Mouse (Mus musculus): Measurements from ENCODE around the gene Nlgn1.

The Nlgn1 gene

DNA sequence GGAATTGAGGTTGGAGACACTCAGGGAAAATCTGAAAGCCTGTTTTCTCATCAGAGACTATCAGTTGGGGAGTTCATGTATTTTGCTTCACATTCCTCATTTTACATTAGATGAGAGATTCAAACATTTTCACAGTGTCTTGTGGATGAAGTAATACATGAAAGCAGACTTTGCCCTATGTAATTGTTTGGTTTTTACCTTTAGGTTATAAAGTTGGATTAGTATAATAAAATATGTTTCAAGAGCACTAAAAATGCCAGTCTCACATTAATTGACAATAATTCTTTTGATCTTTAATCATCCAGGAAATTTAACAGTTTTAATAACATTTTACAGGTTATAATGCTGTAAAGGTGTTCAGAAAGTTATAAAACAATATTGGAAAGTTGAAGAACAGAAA is 262.9 kb downstream of the Nlgn1 start:
- DNase-seq (ENCODE audit: low spot score in 2 of 2): no peak

DNA sequence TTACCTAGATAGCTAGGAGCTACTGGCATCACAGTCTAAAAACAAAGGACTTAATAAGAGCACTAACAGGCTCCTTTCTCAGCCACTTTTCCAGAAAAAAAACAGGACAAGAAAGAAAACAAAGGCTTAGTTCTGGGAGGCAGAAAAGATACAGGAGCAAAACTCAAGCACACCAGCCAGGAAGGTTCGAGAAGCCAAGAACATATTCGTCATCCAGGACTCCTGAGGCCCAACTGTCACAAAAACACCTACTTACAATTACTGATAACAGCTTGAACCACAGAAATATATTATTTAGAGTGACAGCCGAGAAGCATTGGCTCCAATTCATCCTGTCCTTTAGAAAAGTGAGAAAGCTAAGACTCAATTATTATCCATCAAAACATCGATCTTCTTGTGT is 281.5 kb downstream of the Nlgn1 start:
- DNase-seq (ENCODE audit: low spot score in 2 of 2): no peak

DNA sequence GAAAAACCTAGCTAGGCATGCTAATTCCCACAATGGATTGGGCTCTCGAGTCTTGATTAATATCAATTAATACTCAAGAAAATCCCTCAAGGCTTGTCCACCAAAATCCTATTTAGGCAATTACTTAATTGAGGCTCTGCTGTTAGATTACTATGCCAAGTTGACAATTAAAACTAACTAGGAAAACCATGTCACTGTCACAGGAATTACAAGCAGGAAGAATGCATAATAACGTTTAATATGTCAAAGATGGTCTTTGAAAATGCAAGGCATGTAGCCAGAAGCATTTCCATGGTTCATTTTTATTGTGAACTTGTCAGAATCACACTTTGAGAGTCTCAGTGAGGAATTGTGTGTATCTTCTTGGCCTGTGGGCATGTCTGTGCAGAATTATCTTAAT is 289.3 kb downstream of the Nlgn1 start:
- no peak for DNase-seq (ENCODE audit: low spot score in 2 of 2)

DNA sequence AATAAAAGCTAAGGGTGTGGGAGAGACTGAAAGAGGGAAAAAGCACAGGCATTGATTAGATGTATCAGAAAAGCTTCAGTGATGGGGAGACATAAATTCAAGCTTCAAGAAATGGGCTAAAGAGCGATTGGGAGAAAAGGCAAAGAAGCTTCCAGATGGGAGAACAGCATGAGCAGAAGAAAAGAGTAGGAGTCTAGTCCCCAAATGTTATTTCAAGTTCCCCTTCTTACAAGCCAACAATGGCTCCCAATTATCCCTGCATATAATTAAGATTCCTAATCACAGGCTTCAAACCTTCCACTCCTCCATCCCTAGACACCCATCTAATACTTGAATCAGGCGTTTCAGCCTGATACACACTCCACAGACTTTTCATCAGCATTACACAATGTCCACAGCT is 292.6 kb downstream of the Nlgn1 start:
- no peak for DNase-seq (ENCODE audit: low spot score in 2 of 2)

DNA sequence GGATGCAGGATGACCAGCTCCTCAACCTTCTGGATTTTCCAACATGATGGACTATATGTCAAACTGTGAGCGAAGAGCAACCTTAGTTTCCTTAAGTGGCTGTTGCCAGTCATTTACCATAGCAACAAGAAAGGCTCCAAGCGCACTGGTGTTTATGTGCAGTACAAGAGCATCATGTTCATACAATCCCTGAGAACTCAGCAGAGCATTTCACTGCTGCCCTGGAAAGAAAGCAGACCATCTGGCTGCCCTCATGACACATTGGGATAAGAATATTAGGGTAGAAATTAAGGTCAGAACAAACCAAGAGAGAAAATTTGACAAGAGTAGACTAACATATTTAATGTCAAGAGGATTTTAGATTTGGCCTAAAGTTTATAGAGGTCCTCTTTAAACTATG is 306.2 kb downstream of the Nlgn1 start:
- no peak for DNase-seq (ENCODE audit: low spot score in 2 of 2)

DNA sequence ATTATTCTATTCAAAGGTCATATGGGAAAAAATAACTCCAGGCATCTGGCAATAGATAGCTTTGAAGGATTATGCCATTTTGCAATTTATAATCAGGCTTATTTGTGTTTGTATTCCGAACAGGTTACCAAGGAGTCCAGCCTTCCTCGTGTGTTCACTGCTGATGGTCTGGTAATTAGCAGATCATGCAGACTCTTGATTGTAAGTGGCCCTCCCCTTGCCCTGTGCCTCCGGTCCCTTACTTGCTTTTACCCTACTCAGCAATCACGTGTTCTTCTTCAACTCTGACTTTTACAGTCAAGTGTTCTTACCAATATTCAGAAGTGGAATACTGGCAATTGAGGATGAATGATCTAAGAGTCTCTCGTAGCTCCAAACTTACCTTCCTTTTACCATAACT is 309.0 kb downstream of the Nlgn1 start:
- no peak for DNase-seq (ENCODE audit: low spot score in 2 of 2)

DNA sequence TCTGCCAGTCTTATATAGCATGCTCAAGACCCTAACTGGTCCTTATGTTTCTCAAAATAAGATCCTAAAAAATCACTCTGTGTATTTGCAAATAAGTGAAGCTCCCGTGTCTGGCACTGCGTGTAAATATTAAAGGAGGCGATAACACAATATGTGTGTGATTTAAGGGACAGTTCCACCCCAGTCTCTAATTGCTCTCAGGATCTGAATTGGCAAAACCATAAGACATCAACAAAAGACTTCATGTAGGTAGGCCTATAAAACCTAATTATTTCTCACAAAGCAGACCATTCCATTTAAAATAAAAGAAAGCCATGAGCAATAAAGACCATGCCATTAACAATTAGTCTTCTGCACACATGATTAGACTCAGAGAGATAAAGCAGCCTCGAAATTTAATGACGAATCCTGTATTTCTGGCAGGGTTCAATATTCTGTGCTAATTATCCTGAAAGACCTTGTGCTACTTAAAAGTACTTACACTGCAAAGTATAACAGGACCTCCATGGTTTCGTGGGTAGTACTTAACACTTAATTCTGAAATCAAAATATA is 310.6 kb downstream of the Nlgn1 start:
- DNase-seq (ENCODE audit: low spot score in 2 of 2): no peak

DNA sequence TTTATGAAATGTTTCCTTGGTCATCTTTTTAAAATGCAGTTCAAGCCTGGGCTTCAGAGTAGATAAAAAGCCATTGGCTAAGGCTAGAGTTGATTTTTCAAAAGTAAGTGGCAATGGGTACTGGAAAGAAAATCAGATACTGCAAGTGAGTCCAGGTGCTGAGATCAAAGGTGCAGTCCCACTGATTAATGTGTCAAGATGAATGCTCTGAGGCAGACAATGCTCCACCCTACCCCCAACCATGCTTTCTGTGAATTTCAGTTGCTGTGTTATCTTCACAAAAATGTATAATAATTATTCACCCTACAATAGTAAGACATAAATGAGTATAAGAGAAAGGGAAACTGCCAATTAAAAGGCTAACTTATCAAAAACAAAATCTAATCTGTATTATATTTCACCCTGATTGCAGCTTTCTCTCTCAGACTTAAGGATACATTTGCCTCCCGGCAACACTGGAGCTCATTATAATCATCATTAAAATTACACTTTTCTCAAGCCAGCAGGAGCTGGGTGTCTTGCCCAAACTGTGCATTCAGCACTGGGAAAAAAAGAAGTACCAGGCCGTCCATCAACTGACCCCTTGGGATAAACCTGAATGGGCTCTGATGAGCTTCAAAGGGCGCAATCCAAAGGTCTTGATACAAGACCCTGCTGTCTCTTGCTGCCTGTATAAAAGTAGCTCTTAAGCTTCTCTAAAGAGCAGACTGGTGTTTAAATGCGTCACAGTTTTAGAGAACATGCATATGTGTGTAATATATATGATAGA is 320.8 kb downstream of the Nlgn1 start:
- DNase-seq (ENCODE audit: low spot score in 2 of 2): no peak

DNA sequence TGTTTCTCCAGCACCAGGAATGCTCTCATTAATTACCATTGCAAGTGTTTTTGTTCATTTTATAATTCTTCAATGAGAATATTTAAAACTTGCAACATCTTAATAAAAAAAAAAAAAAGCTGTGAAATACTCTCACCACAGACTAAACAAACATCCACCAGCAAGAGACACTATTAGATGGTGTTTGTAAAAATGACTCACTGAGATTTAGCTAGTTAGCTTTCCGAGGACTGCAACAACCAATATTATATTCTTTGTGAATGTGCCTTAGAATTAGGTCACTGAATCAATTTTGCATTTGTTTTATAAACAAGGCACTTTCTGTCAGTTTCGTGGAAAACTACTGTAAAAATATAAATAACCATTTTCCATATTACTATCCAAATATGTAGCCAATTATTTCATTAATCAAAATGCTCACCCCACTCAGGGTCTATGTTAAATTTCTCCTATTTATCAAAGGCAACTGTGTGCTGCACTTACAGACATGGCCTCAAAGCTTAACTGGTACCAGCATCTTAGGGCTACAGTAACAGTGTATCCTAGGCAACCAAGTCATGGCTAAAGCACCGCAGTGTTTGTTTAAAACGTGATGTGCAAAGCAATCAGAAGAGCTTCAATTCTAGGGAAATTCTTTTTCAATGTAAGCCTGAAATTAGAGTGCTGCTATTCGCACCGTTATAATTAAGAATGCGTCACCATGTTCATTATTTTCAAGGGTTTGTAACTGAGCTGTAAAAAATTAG is 329.2 kb downstream of the Nlgn1 start:
- no peak for DNase-seq (ENCODE audit: low spot score in 2 of 2)

DNA sequence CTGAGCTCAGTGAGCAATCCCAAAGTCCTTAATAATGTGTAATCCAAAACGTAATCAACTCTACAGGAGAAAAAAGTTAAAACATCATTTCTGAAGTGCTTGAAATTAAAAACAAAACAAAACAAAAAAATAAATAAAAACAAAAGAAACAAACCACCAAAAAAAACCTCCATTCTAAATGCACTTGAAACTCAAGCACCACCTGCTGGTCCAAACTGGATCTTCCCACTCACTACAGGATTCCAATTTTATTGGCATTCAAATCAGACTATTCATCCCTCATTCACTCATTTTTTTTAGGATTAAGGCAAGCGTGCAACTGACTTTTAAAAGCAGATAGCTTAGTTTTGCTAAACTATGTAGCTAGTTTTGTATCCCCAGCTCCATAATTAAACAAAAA is 329.9 kb downstream of the Nlgn1 start:
- DNase-seq (ENCODE audit: low spot score in 2 of 2): no peak

DNA sequence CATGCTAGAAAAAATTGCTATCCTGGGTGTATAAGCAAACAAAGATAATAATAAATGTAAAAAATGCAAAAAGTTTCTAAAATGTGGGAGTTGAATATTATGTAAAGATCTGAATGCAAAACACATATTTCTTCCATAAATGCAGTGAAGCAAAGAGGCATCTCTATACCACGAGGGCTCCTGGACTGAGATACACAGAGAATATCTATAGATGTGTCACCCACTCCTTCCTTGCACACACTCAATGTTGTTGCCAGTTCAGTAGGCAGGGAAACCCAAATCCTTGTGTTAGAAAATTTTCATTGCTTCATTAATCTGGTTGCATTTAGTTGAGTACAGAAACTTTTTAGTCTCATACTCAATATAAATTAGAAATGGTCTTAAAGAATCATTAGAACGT is 364.7 kb downstream of the Nlgn1 start:
- no peak for DNase-seq (ENCODE audit: low spot score in 2 of 2)

DNA sequence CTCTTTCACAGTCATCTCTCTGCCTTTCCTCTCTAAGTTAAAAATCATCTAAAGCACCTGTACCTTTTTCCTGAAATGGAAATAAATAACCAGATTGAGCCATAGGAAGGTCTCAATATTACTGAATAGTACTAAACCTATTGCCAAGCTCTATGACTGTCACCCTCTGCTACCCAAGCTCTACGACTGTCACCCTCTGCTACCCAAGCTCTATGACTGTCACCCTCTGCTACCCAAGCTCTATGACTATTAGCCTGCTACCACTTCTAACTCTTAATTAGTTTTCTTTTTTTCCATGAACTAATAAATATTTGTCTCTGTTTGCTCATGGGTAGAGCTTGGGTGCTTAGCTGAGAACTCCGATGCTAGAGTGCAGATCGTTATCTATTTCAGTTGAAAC is 368.0 kb downstream of the Nlgn1 start:
- DNase-seq (ENCODE audit: low spot score in 2 of 2): no peak

DNA sequence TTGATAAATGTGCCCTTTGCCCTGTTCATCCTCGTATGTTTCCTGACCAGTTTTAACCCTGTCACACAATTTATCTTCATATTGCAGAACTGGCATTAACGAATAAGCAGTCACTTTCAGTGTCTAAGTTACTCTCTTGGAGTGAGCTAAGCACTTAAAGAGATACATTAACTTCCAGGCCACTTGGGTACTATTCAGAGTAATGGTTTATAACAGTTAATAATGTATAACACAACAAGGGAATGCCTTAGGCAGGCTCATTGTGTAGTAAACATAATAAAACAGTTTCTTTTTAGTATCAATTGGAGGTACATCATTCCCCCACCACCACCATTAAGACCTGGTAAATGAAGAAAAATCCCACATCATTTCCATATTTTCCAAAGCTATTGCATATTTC is 368.7 kb downstream of the Nlgn1 start:
- DNase-seq (ENCODE audit: low spot score in 2 of 2): no peak

DNA sequence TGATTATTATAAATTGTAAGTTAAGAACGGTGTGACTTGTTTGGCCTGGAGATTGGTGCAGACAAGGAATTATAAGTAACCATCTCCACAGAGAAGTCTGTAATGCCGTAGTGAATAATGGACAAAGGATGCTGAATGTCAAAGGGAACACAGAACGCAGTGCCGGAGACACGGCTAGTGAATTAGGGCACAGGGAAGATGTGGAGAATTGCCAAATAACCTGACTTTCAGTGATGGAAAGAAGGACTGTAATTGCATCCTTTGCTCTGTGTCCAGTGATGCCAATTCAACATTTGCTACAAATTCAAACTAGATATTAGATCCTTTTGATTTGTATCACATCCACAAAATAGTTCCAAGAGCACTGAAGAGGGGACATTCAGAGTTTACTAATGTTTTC is 415.7 kb downstream of the Nlgn1 start:
- no peak for DNase-seq (ENCODE audit: low spot score in 2 of 2)

DNA sequence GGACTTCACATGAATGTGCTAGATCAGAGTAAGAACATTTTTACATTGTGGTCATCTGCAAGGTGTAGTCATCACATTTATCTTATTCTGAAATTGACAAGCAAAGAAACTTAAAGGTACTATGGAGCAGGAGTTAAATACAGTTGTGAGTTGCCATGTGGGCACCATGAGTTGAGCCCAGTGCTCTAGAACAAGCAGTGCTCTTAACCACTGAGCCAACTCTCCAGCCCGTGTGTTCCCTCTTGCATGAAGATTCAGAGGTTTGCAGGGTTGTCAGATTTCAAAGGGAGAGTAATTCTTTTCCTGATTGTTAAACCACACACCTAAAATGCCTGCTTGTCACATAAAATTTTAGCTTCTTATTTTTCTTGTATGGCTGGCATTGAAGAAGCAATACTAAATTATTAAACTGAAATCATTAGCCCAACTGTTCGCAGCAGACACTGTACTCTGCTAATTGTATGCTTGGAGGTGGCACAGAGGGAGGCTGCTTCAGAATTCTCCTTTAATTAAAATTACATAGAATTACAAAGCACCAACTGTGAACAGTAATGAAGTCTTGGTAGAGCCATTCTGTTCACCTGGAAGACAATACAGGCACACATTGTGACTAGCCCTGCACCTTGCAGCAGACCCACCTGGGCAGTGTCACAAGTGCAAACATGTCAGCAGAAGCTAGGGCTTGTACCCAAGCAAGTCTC is 417.7 kb downstream of the Nlgn1 start:
- DNase-seq (ENCODE audit: low spot score in 2 of 2): no peak

DNA sequence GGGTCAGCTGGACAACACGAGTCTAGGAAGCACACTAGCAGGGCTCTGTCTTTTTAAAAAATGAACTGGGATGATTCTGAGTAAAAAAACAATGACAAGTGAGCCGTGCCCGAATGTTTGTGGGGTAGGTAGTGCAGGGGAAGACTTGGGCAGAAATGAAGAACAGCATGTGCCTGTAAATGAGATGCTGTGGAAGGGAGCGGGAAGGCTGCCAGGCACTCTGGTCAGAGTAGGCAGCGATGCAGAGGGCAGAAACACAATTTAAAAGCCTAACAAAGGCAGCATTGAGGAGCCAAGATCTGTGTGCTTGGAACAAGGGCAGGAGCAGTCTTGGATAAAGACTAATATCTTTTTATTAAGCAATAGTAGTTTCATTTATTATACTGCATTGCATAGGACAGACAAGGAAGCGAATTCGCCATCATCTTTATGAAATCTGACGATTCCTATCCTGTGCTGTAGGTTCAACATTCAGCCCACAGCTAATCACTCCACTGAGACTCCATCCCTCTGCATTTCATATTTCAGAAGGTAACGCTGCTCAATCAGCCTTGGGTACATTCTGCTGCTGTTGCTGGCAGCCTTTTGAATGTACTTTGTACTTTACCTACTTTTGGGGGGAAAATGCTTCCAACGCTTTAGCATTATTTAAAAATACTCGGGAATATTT is 429.0 kb downstream of the Nlgn1 start:
- DNase-seq (ENCODE audit: low spot score in 2 of 2): no peak

DNA sequence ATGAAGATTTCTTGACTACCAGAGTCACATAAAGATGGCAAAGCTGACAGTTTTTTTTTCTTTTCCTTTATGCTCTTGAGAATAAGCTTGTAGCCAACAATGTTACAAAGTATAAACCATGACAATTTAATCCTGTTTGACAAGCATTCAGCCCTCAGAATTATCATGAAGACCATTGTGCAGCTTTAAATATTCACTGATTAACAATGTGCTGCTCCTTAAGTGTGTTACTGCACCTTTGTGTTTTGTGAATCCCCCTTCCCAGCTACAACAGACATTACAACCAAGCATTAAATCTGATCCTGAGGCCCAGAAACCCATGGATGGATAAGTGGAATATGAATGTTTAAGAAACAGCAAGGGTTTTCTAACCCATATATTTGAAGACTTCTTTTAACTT is 434.8 kb downstream of the Nlgn1 start:
- DNase-seq (ENCODE audit: low spot score in 2 of 2): no peak

DNA sequence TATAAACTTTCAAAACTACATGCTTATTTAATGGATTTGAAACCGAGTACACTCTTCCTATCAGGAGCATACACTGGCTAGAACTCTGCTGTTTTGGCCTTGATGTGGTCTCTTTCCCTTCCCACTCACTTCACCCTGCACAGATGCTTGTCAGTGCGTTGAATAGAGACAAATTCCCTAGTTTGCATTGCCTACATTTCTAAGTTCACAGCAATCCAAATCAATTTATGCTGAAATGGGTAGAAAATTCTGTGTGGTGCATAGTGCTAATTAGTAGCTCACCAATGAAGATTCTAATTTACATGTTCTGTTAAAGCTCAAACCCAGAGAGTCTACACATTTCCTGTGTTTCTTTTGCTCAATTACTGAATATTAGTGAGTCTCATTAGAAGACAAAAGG is 447.5 kb downstream of the Nlgn1 start:
- no peak for DNase-seq (ENCODE audit: low spot score in 2 of 2)

DNA sequence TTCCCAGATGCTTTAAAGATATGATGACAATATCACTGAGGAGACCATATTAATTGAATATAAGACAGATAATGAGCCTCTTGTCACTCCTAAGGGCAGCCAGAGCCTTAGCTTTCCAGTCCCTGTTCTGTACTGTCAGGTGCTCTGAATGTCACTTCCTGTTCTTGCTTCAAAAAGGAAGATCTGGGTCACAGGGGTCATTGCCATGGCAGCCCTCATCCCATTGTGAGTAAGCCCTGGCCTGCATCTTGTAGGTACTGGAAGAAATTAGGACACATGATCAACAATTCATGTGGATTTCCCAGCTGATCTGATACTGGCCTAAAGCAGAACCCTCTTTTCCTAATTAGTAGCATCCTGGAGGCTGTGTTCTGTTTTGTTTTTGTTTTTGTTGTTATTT is 463.1 kb downstream of the Nlgn1 start:
- no peak for DNase-seq (ENCODE audit: low spot score in 2 of 2)

DNA sequence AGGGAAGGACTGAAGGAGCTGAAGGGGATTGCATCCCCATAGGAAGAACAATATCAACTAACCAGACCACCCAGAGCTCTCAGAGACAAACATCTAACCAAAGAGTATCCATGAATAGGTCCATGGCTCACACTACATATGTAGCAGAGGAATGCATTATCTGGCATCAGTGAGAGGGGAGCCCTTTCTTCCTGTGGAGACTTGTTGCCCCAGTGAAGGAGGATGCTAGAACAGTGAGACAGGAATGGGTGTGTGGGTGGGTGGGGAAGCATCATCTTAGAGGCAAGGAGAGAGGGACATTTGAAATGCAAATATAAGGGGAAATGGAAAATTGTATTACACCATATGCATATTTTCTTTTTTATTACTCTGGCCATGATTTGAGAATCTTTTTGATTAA is 473.9 kb downstream of the Nlgn1 start:
- no peak for DNase-seq (ENCODE audit: low spot score in 2 of 2)

DNA sequence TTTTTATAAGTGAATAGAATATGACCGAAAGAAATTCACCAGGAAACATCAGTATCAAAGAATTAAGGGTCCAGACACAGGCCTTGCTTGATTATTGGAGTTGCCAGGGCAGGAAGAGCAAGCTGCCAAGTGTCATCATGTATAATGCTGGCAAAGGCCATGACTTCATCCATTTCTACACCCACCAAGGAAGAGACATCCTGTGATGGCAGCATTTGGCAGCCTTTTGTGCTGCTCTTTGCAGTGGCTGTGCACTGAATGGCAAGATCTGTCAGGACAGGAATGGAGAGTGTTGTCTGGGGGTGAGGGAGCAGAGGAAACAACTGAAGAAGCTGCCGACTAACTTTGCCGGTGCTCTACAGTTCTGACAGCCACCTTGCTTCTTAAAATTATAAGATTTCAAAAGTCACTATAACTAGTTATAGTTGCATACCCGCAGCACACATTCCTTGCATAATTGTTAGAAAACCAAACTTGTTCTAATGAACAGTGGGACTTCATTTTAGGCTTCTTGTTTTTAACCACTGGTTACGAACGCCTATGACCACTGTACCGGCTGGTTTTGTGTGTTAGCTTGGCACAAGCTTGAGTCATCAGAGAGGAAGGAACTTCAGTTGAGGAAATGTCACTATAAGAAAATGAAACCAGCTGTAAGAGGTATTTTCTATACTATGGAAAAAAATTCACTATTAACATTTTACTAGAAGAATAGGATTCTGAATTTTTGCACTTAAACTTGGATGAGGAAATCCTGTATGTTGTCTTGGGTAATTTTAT is 487.4 kb downstream of the Nlgn1 start:
- DNase-seq (ENCODE audit: low spot score in 2 of 2): no peak

Measured in spleen, postnatal 4 days (tissue).